Mouse (Mus musculus): ENCODE data around the gene P4ha2.

DNA sequence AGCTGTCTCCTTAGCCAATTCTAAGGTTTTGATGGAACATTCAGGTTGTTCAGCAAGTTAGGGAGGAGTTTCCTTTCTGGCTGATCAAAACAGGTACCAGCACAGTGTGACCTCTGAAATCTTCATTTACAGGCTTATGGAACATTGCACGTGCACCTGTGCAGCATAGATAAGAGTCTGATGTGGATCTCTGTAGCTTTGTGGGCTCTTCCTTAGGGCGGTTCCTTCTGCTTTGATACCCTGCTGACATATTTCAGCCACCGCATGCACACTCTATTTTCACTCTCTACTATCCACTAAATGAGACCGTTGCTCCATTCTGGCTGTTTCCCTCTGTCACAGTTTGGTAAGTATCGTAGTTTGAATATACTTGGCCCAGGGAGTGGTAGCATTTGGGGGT, 17.2 kb upstream of the P4ha2 start:
- TF ChIP-seq CTCF (conservative IDR thresholded peaks at IDR 0.05; ENCODE audit: insufficient read depth, insufficient read length, low read depth, low read length) (no peak), POLR2A (IDR thresholded peaks at IDR 0.05; ENCODE audit: low read depth, low read length) (no peak)
